Mouse (Mus musculus) lung, postnatal 14 days (tissue): ENCODE data around the gene Dkk3.

Experiments used
- DNase-seq: peaks from one replicate; pipeline ENCODE4 v3.0.0; 2021

Gene Dkk3

DNA sequence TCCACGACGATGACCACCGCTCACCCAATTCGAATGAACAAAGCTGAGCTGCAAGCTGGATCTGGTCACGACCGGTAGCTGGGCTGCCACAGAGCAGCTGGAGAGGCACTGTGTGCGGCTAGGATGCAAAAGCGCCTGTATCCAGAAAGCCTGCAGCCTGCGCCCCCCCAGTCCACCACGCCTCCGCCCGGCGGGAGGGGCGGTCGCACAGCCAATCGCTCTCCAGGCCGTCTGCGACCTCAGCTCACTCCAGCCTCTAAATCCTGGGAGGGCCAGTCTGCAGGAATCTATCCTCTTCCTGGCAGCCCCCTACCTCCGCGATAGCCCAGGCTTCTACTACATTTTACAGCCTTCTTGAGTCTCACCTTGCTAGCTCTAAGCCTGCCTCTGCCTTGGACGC lies at the start of gene Dkk3:
TSS of gene Dkk3 (minus strand) at position 116 of the 400 bp plus-strand sequence.
- peak; percentile 35 for DNase-seq

DNA sequence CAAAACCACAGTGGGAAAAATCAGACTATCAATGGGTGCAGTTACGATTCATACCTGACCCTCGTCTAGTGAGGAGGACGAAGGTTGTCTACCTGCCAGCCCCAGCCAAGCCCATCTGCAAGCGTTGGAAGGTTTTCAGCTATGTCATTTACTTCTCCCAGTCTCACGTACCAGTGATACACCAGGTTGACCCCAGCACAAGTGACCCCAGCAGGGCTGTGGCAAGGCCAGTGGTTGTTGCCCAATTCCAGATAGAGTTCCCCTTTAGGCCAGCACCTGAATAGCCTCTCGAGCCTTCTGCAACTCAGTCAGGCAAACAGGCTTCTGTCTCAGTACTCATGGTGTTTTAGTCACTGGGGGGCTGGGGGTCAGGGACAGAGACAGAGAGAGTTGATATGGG lies 48.9 kb upstream of the Dkk3 start:
- no peak for DNase-seq

DNA sequence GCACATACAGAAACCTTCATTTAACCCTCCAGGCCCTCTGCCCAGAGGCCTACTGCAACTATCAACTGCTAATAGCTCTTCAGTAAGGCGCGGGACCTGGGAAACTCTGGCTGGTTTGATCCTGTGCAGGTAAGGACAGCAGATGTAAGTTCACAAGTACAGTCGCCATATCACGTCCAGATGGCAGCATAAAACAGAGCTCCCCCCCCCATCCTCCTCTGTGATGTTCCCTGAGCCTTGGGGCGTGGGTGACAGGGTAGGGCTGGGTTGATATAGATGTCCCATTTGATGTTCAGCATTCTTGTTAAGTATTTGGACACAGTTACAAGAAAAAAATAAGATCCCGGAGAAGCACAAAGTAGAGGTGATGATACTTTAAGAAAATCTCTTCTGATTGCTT lies 46.7 kb upstream of the Dkk3 start:
- DNase-seq: no peak

DNA sequence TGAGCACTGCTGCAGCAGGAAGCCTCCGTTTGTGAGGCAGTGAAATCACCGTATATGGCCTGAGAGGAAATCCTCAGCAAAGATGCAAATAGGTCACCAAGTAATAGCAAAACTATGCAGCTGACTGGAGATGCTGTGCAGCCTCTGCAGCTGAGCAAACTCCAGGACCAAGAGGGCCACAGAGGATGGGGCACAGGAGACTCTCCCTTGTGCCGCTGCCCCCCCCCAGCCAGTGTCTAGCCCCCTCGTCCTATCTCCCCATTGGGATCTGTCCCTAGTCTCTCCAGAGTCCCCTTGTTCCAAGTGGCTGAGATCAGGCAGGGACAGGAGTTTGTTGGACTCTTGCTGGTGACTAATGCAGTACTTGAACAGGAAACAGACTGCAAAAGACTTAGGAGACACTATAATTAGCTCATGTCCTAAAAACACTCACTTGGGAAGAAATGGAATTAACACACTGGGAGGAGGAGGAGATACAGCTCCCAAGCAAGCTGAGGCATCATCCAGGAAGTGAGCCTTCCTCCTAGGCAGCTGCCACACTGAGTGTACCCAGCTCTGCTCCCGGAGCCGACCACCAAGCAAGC lies 45.6 kb upstream of the Dkk3 start:
- DNase-seq: no peak

DNA sequence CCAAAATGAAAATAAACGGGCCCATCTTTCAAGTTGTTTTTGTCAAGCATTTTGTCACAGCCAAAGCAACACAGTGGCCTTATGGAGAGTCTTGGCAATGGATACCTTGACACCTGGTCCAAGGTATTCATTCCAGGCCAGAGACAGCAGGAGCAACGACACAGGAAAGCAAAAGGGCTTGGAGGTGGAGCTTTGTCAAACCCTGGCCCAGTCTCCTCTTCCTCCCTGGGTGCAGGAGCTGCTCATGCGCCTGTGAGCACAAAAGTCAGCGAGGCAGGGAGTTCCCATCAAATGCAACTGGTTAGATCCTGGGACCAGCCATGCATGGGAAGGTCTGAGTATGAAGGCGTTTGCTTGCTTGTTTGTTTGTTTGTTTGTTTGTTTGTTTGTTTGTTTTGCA lies 45.1 kb upstream of the Dkk3 start:
- DNase-seq: no peak

DNA sequence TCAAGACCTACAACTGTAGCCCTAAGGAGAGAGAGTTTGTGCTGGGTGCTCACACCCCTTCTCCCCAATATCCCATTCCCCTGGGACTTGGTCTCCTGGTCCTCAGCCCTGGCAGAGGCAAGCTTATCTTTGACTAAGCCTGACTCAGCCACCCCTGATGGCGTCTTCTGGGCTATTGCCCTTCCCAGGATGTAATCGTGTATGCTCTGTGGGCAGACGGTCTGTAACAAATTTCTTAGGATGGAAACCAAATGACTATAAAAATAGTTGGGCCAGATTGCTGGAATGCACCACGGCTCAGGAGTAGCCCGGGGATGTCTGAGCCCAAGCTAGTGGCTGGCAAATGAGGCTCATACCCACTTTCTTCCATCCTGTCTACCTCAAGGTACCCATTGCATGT lies 44.0 kb upstream of the Dkk3 start:
- DNase-seq: no peak

DNA sequence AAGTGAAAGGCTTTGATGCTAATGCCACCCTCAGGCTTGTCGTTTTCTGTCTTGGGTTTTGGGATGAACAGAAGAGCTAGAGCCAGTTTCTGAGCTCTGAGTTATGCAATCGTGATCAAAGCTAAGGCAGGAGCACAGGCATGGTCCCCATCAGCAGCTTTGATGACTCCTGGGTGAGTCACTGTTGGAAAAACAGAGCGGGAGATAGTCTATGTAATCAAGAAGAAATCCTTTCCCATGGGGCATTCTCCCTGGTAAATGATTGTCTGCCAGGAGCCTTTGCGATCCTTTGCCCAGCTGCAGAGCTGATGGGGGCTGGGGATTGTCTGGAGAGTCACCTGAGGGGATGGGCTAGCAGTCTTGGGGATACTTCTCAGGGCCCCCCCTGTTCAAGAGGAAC lies 43.3 kb upstream of the Dkk3 start:
- no peak for DNase-seq

DNA sequence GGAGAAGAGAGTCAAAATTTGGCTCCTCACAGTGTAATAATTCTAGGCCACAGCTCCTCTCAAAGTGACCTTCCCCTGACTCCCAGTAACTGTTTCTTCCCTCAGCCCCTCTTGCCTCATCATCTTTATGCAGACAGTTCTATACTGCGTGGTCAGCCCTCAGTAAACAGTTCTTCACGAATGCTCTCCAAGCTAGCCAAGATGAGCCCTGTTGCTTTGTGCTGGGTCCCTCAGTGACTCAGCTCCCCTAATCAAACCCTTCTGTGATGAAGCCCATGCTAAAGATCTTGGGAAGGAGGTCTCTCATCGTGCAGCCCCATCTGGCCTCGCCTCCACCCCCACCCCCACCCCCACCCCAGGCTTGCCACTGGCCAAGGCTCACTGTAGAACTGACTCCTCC lies 41.9 kb upstream of the Dkk3 start:
- DNase-seq: no peak

DNA sequence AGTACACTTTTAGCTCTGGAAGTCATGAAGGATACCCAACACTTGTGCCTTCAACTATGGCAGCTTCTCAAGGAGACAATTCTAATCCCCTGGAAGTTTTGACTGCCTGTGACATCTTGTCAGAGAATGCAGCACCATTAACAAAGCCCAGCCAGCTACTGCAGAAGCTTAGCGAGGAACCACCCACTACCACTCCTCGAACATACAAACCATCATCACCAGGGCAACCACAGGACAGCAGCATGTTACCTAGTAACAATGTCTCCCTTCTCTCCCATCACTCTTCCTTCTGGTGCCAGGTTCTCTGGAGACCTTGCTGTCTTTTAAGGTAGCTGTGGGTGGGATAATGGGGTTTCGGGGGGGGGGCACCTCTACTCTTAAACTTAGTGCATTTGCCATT lies 40.5 kb upstream of the Dkk3 start:
- no peak for DNase-seq

DNA sequence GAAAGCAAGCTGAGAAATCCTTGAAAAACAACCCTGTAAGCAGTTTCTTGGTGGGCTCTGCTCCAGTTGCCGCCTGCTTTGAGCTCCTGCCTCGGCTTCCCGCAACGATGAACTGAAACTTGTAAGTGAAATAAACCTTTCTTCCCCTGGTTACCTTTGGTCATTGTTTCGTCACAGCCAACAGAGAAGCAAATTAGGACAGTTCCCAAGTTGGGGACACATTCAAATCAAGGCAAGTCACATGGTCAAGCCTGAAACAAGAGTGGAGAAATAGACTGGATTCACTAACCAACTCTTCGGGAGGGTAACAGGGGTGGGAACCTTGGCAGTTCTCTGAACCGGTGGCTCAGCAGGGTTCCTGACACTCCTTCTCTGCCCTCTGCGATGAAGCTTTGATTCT lies 38.6 kb upstream of the Dkk3 start:
- DNase-seq: no peak

DNA sequence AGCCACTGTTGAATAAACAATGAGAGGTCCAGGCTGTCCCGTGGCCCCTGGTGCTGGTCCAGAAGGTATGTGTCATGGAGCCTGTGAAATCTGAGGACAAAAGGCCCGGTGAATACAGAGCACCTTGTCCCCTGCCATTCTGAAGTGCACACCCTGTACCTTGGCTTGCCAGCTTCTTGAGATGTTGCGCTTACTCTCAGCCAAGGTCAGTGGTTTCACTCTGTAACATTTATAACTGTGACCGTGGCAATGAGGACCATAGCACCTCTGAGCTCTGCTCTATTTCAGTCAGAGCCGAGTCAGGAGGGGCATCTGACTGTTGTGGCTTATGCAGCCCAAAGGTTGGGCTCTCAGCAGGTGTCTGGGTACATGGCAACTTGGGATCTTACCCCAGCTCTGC lies 35.4 kb upstream of the Dkk3 start:
- DNase-seq: no peak

DNA sequence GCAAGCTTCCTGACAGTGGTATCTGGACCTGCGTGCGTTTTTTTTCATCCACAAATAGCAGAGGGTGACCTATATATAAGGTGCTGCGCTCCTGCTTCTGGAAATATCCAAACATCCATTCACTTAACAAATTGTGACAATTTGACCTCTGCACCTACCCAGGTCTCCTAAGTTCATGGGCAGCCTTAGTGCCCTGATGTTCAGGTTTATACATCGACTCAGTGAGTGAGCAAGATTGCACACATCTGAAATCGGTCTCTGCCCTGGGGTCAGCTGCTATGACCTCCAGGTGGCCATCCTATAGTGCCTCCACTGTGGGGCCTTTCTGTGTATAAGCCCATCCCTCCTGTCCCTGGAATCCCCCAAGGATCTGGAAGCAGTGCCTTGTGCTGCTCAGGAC lies 33.9 kb upstream of the Dkk3 start:
- DNase-seq: no peak

DNA sequence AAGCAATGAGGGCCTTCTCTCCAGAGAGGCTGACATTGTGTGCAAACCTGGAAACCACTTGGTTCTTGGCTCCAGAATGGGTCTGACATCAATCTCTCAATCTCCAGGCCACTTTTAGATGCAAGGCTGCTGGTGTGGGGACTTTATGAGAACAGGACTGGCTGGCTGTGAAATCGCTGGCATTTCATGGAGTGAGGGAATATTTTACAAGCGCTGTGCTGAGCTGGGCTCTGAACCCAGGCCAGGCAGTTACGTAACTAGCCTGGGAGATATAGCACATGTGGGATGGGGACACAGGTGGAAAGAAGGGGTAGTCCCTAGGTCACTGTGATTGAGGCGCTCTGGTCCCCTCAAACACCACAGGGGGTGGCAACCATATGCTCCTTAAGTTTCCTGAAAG lies 33.4 kb upstream of the Dkk3 start:
- peak; percentile 31 for DNase-seq

DNA sequence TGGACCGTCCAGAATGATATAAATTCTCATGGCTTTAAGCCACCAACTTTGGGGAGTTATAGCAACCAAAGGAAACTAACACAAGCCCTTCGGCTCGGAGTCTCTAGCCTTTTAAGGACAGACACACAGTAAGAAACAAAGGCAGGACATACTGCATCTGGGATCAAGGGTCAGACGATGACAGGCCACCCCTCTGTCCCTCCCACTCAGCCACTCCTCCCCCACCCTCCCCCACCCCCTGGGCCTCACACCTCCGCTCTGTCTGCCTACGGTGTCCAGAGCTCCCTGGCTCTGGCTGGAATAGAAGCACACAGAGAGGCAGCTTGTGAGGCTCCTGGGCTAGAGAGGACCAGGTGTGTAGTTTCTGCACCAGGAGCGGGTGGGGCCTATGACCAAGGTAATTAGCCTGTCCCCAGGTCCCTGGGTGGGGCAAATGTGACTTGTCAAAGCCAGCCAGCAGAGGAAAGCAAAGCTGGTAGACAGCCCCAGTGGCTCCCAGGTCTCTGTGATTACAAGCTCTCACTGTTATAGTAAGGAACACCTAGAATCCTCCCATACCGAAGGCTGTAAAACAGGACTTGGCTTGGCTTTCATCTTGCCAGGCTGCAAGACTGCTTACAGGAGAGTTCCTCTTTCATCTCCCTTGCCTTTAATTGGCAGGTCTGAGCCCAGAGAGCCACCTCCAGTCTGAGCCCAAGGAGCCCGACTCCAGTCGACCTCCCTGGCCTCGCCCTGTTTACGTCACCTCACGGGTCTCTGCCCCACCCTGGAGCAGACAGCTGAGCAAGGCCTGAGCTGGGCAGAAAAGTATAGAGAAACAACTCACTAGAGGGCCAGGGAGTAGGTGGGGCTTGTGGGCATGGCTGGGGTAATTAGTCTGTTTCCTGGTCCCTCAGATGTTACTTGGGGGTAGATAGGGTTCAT lies 28.9 kb upstream of the Dkk3 start:
- no peak for DNase-seq

DNA sequence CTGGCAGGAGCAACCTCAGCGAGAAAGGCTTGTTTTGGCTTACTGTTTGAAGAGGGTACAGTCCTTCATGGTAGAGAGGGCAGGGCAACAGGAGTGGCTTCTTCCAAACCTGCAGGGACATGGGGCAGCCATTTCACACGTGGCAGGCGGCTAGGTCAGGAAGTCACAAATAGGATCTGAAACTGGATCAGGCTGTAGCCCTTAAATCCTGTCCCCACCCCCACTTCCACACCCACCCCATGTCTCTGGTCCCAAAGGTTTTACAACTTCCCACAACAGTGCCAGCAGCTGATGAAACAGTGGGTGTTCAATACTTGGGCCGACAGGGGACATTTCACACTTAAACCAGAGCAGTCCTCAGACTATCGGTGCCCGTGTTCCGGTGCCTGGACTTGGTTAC lies 28.0 kb upstream of the Dkk3 start:
- DNase-seq: no peak

DNA sequence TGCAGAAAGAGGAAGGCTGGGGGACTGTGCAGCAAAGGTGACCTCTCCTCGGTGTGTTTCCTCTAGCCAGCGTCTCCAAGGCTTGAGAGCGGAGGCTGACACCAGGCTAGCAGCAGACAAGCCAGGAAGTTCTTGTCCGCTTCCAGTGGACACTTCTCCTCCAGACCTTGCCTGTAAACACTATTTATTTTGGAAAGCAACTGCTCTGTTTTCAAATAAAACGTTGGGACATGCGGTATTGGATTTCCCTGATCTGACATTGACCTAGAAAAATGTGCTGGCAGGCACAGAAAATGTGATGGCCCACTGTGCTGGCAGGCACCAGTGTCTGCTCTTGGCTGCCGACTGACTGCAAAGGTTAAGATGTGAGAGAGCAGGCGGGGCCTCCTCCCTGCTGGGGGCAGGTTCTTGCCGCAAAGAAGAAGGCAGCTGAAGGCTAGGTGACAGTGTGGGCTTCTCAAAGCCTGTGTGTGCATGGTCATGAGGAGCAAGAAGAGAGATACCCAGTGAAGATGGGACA lies 26.4 kb upstream of the Dkk3 start:
- peak; percentile 33 for DNase-seq

DNA sequence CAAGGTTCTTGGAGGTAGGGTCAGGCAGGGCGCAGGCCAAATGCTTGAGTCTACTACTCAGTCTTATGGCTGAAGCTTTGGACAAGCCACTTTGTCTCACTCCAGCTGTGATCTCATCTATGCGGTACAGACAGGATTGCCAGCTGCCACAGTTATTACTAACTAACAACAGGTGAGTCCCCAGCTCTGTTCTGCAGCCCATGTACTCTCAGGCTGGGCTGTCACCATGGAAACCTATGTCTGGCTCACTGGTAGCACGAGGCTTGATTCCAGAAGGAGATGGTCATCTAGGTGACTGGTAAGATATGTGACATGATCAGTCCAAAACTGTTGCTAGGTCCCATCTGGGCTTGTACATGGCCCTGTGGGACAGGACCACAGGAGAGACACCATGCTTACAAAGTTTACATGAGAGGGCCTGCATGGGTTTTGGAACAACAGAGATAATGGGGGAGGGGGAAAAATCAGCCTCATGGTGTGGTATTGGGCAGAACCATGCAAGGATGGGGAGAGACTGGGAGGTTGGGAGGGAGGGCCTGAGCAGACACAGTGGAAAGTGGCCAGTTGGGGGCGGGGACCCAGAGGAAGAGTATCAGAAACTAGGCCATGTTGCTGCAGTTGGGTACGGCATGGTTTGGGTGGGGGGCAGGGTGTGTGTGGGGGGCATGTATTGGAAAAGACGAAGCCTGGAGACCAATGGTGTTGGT lies 25.8 kb upstream of the Dkk3 start:
- no peak for DNase-seq

DNA sequence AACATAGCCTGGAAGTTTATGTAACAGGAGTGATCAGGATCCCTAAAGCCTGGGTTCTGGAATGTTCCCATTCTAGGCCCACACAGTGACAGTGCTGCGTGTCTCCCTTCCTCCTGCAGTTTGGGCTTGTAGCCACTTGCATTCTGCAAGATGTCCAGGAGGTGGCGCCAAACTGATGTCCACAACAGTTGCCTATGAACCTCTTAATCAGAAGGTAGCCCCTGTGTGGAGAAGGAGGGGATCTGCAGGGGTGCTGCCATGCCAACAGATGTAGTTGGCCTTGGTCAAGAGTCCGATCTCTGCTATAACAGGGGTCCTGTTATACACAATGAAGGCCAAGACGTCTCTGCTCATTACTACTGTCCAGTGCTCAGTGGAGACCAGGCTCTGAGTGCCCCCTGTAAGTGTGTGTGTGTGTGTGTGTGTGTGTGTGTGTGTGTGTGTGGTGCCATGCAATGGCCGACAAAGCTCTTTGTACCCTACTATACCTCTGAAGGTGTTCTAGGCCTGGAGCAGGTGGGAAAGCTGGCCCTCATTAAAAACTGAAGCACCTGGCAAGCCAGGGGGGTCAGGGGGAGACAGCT lies 24.5 kb upstream of the Dkk3 start:
- peak; percentile 91 for DNase-seq

DNA sequence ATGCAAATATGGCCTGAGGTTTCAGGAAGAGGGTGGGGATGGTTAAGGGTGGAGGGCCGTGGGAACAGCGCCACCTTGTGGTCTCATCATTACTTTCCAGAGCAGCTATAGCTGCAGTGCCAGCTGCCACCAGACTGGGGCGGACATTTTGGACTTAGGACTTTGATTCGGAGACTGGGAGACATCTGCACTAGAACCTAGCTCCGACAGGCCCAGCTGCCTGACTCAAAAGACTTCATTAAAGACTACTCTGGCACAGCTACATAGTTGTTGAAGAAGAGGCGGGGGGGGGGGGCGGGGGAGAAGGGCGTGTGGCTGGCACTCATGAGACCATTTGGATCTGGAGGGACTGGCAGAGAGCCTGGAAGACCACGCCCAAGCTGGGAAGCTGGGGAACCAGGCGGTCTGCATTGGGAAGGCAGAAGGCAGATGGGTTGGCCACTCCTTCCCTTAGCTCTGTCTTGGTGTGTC lies 21.4 kb upstream of the Dkk3 start:
- DNase-seq: peak; percentile 89

DNA sequence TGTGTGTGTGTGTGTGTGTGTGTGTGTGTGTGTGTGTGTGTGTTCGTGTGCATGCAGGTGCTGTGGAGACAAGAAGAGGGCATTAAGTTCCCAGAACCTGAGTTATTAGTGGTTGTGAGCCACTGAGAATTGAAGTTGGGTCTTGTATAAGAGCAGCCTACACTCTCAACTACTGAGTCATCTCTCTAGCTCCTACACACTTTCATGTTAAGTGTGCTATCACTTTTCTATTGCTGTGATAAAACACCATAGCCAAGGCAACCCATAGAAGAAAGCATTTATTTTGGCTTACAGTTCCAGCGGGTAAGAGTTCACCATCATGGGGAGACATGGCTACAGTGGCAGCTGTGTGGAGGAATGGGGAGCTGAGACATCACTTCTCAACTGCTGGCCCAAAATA lies 17.8 kb upstream of the Dkk3 start:
- DNase-seq: no peak

DNA sequence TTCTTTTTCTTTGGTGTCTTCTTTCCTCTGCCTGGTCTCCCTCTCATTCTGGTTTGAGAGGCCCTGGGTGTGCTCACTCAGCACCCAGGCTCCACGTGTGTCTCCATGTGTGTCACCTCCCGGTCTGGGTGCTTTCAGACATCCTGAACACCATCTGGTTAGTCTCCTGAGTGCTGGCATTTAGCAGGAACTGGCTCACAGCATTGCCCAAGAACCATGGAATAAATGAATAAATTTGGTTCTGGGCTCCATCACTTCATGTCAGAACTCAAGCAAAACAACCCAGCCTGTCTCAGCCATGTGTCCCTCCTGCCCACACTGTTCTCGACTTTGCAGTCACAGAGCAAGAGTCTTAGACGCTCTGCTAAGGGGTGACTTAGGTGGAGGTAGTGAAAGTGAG lies 13.8 kb upstream of the Dkk3 start:
- no peak for DNase-seq

DNA sequence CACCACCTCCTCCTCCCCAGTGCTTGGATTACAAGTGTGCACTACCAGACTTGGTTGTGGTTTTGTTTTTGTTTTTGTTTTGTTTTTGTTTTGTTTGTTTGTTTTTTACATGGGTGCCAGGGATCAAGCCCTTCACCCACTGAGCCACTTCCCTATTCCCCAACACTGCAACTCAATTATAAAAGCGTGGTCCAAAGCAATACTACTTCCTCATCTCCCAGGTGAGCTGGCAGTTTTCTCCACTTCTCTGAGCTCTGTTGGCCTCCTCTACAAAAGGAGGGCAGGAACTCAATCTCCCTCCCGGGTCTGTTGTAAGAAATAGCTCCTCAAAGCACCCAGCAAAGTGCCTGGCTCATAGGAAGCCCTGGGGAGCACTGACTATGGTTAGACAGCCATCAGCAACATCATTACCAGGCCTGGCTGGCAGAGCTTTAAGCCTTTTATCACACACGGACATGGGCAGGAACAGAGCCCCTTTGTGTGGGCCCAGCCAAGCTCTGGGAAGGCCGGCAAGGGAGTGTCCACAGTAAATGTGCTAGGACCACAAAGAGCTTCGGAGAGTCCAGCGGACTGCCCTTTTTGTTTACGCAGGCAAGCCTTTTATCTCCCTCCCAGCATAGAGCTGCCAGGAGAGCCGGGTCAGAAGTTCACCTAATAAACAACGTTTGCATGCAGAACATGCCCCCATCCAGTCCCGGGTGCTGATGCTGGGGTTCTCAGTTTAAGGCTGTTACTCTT lies 11.3 kb upstream of the Dkk3 start:
- peak; percentile 32 for DNase-seq

DNA sequence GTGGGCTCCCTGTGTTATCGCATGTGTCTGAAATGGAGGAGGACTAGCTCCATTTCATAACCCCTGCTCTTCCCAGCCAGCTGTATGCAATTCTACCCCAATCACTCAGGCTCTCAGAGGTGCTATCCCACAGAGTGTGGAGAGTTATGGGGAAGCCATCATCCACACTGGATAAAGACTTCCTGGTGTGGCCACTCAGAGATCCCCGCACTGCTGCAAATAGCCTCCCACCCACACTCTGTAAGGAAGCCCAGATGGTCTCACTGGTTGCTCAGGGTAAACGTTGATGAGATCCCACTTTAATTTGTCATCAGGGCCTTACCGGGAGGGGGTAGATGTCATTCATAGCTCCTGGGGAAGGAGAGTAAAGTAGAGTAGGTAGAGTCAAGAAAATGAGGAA lies 6.7 kb upstream of the Dkk3 start:
- no peak for DNase-seq
